Mouse (Mus musculus) kidney, postnatal 25 days (tissue): ENCODE measurements around the gene Wdr91.

Experiments used
- DNase-seq, 2 experiments: peaks; one replicate each; pipeline ENCODE4 v3.0.0; 2021; ENCODE audit warnings: mixed read lengths in 2 of 2

The Wdr91 gene

GRCm38 (mm10) chr6:34914462-34914861 lies 3.8 kb upstream of the Wdr91 start:
- no peak for DNase-seq

GRCm38 (mm10) chr6:34913341-34914040 lies 2.8 kb upstream of the Wdr91 start:
- no peak for DNase-seq

- DNase-seq, result no peak
Observed at GRCm38 (mm10) chr6:34909631-34910345, 888 bp downstream of the Wdr91 start.

- DNase-seq, result peak; percentile 39 to 61
Observed at GRCm38 (mm10) chr6:34907696-34908260, 2.9 kb downstream of the Wdr91 start.

GRCm38 (mm10) chr6:34907121-34907614 lies 3.5 kb downstream of the Wdr91 start:
- DNase-seq, result peak; percentile 38 to 75

GRCm38 (mm10) chr6:34906661-34907060 lies 4.0 kb downstream of the Wdr91 start:
- DNase-seq, result peak; percentile 74 to 90

GRCm38 (mm10) chr6:34906125-34906524 lies 4.6 kb downstream of the Wdr91 start:
- no peak for DNase-seq

GRCm38 (mm10) chr6:34904361-34904760 lies 6.3 kb downstream of the Wdr91 start:
- DNase-seq, result no peak

GRCm38 (mm10) chr6:34903851-34904250 lies 6.8 kb downstream of the Wdr91 start:
- DNase-seq, result no peak

- DNase-seq, result no peak
Observed at GRCm38 (mm10) chr6:34903441-34903840, 7.2 kb downstream of the Wdr91 start.

GRCm38 (mm10) chr6:34902578-34902977 lies 8.1 kb downstream of the Wdr91 start:
- no peak for DNase-seq

- no peak for DNase-seq
Observed at GRCm38 (mm10) chr6:34901911-34902444, 8.7 kb downstream of the Wdr91 start.

- DNase-seq, result no peak
Observed at GRCm38 (mm10) chr6:34900990-34901389, 9.7 kb downstream of the Wdr91 start.

- DNase-seq, result peak; percentile 77 to 88
Observed at GRCm38 (mm10) chr6:34899127-34899526, 11.5 kb downstream of the Wdr91 start.

GRCm38 (mm10) chr6:34896168-34896780 lies 14.4 kb downstream of the Wdr91 start:
- no peak for DNase-seq

- DNase-seq, result no peak
Observed at GRCm38 (mm10) chr6:34895569-34895968, 15.1 kb downstream of the Wdr91 start.

- no peak for DNase-seq
Observed at GRCm38 (mm10) chr6:34889185-34889584, 21.5 kb downstream of the Wdr91 start.

GRCm38 (mm10) chr6:34887131-34887850 lies 23.4 kb downstream of the Wdr91 start:
- no peak for DNase-seq

- DNase-seq, result no peak
Observed at GRCm38 (mm10) chr6:34884724-34885123, 26.0 kb downstream of the Wdr91 start.

GRCm38 (mm10) chr6:34879911-34880475 lies 30.7 kb downstream of the Wdr91 start:
- DNase-seq, result peak; percentile 74 to 79

- DNase-seq, result no peak
Observed at GRCm38 (mm10) chr6:34879101-34879740, 31.5 kb downstream of the Wdr91 start.
